Mouse (Mus musculus) midbrain, embryonic 12.5 days (tissue): ENCODE measurements around the gene Olfr145. TPM values are rescaled to one million over a fixed set of nuclear protein-coding genes. Genes with fewer than 3 reads are reported as not detected.

ENCODE experiments used
- ATAC-seq: fragments of 200-750 bp; cut with Nextera tagmentation; 2 replicates; pipeline ENCODE4 v1.8.0; 2017; ENCODE audit warnings: low read depth, moderate TSS enrichment, moderate library complexity; ENCODE audit not compliant: low FRiP score
- H3K27ac ChIP-seq: fragments of 300-500 bp; sonication (generic); replicated peaks from 2 replicates; pipeline ENCODE4 v1.5.1; 2016; ENCODE audit warnings: mild to moderate bottlenecking
- H3K27me3 ChIP-seq: fragments of 300-500 bp; sonication (generic); 2 replicates; pipeline ENCODE4 v1.6.1; 2016; ENCODE audit warnings: mild to moderate bottlenecking
- H3K36me3 ChIP-seq: fragments of 300-500 bp; sonication (generic); 2 replicates; pipeline ENCODE4 v1.6.1; 2016
- H3K4me1 ChIP-seq: fragments of 300-500 bp; sonication (generic); 2 replicates; pipeline ENCODE4 v1.6.1; 2016
- H3K4me2 ChIP-seq: fragments of 300-500 bp; sonication (generic); replicated peaks from 2 replicates; pipeline ENCODE4 v1.6.1; 2016; ENCODE audit warnings: mild to moderate bottlenecking, moderate library complexity
- H3K4me3 ChIP-seq: fragments of 300-500 bp; sonication (generic); 2 replicates; pipeline ENCODE4 v1.5.1; 2016; ENCODE audit warnings: mild to moderate bottlenecking
- H3K9ac ChIP-seq: fragments of 300-500 bp; sonication (generic); replicated peaks from 2 replicates; pipeline ENCODE4 v1.6.1; 2016; ENCODE audit warnings: mild to moderate bottlenecking, moderate library complexity
- H3K9me3 ChIP-seq: fragments of 300-500 bp; sonication (generic); 2 replicates; pipeline ENCODE4 v1.6.1; 2016; ENCODE audit warnings: mild to moderate bottlenecking
- WGBS: fragments of 180-500 bp; shearing (Covaris S2); methylation state at CpG from one replicate; pipeline ENCODE4 v1.1.7; 2016; 5-methylcytosine and 5-hydroxymethylcytosine counted together
- polyA plus RNA-seq: library from polyadenylated mRNA; unstranded; fragments of >200 nt; fragmentation: Nextera tagmentation; extraction: Ambion mirVana; gene quantifications from 2 replicates; pipeline ENCODE4 v1.2.1, GENCODE M21; 2016

The Olfr145 gene
- not detected in 2 replicates for polyA plus RNA-seq

- no peak for ATAC-seq
- no peak within 1 kb of the TSS for H3K27ac ChIP-seq
- no peaks in the 10 kb centered on the region for H3K36me3 ChIP-seq
- H3K27me3 ChIP-seq: no peaks in the 10 kb centered on the region
- H3K4me3 ChIP-seq: no peak within 1 kb of the TSS
- H3K9ac ChIP-seq: no peak within 1 kb of the TSS
- WGBS: 21% methylated on average over 2 of the region's 2 CpGs
- H3K4me2 ChIP-seq: no peak within 1 kb of the TSS
- no peaks in the 10 kb centered on the region for H3K9me3 ChIP-seq
- H3K4me1 ChIP-seq: no peaks in the 10 kb centered on the region
These were observed at the start of gene Olfr145 for GRCm38 (mm10) chr9:37896661-37897060. Gene Olfr145 (plus strand): TSS chr9:37896724.

- H3K27me3 ChIP-seq: no peaks in the 10 kb centered on the region
These were observed 47.3 kb upstream of the Olfr145 start for GRCm38 (mm10) chr9:37849267-37849666.

GRCm38 (mm10) chr9:37853969-37854368 lies 42.6 kb upstream of the Olfr145 start, which contains the start of gene Olfr877:
Gene Olfr877 (plus strand): TSS chr9:37854269.
- no peak for ATAC-seq
- H3K4me1 ChIP-seq: no peaks in the 10 kb centered on the region
- 78% methylated on average over 4 of the region's 4 CpGs for WGBS
- H3K27me3 ChIP-seq: no peaks in the 10 kb centered on the region
- H3K27ac ChIP-seq: no peak within 1 kb of the TSS
- H3K9ac ChIP-seq: no peak within 1 kb of the TSS
- H3K4me3 ChIP-seq: no peak within 1 kb of the TSS
- H3K9me3 ChIP-seq: no peaks in the 10 kb centered on the region
- no peak within 1 kb of the TSS for H3K4me2 ChIP-seq
- H3K36me3 ChIP-seq: no peaks in the 10 kb centered on the region

More at GRCm38 (mm10) chr9:37849267-37849666, 47.3 kb upstream of the Olfr145 start:
- no peak for ATAC-seq
- H3K9ac ChIP-seq: no peak overlapping the region
- WGBS: 84% methylated on average over 2 of the region's 2 CpGs
- H3K4me3 ChIP-seq: no peak overlapping the region
- no peak overlapping the region for H3K27ac ChIP-seq
- H3K36me3 ChIP-seq: no peaks in the 10 kb centered on the region
- no peaks in the 10 kb centered on the region for H3K9me3 ChIP-seq
- H3K4me1 ChIP-seq: no peaks in the 10 kb centered on the region
- H3K4me2 ChIP-seq: no peak overlapping the region

GRCm38 (mm10) chr9:37863325-37863724 lies 33.2 kb upstream of the Olfr145 start:
- ATAC-seq: no peak
- Histone ChIP-seq H3K4me1 (no peaks in the 10 kb centered on the region), H3K9ac (no peak overlapping the region), H3K27ac (no peak overlapping the region), H3K36me3 (no peaks in the 10 kb centered on the region), H3K4me2 (no peak overlapping the region), H3K27me3 (no peaks in the 10 kb centered on the region), H3K9me3 (no peaks in the 10 kb centered on the region), H3K4me3 (no peak overlapping the region)
- 77% methylated on average over 1 of the region's 1 CpGs for WGBS

GRCm38 (mm10) chr9:37870246-37870645 lies 26.3 kb upstream of the Olfr145 start:
- Histone ChIP-seq H3K27ac (no peak overlapping the region), H3K9ac (no peak overlapping the region), H3K4me3 (no peak overlapping the region), H3K4me2 (no peak overlapping the region), H3K27me3 (no peaks in the 10 kb centered on the region), H3K4me1 (no peaks in the 10 kb centered on the region), H3K9me3 (no peaks in the 10 kb centered on the region), H3K36me3 (no peaks in the 10 kb centered on the region)
- WGBS: 70% methylated on average over 1 of the region's 1 CpGs
- ATAC-seq: no peak

- Histone ChIP-seq H3K4me3 (no peak overlapping the region), H3K4me1 (no peaks in the 10 kb centered on the region), H3K4me2 (no peak overlapping the region), H3K9ac (no peak overlapping the region), H3K27ac (no peak overlapping the region), H3K27me3 (no peaks in the 10 kb centered on the region), H3K9me3 (no peaks in the 10 kb centered on the region), H3K36me3 (no peaks in the 10 kb centered on the region)
- 84% methylated on average over 1 of the region's 1 CpGs for WGBS
- ATAC-seq: no peak
These were observed 25.4 kb upstream of the Olfr145 start for GRCm38 (mm10) chr9:37871097-37871496.

GRCm38 (mm10) chr9:37871536-37871935 lies 25.0 kb upstream of the Olfr145 start:
- Histone ChIP-seq H3K27me3 (no peaks in the 10 kb centered on the region), H3K27ac (no peak overlapping the region), H3K4me1 (no peaks in the 10 kb centered on the region), H3K4me3 (no peak overlapping the region), H3K36me3 (no peaks in the 10 kb centered on the region), H3K4me2 (no peak overlapping the region), H3K9me3 (no peaks in the 10 kb centered on the region), H3K9ac (no peak overlapping the region)
- WGBS: 67% methylated on average over 1 of the region's 1 CpGs
- ATAC-seq: no peak

GRCm38 (mm10) chr9:37890960-37891359 lies 5.6 kb upstream of the Olfr145 start:
- 0 out of 2 replicates have a peak, but pooled peaks cover 3% of the 10 kb centered on the region for H3K4me1 ChIP-seq
- H3K4me2 ChIP-seq: no peak overlapping the region
- no peak overlapping the region for H3K27ac ChIP-seq
- no peak overlapping the region for H3K4me3 ChIP-seq
- H3K36me3 ChIP-seq: no peaks in the 10 kb centered on the region
- no peak overlapping the region for H3K9ac ChIP-seq
- ATAC-seq: 0 out of 2 replicates have a peak, but pooled peaks have one; percentile 44
- H3K27me3 ChIP-seq: no peaks in the 10 kb centered on the region
- H3K9me3 ChIP-seq: no peaks in the 10 kb centered on the region
- 12% methylated on average over 2 of the region's 2 CpGs for WGBS

- WGBS: 77% methylated on average over 3 of the region's 3 CpGs
- H3K9ac ChIP-seq: no peak overlapping the region
- no peak overlapping the region for H3K27ac ChIP-seq
These were observed 9.0 kb downstream of the Olfr145 start for GRCm38 (mm10) chr9:37905555-37905954.

GRCm38 (mm10) chr9:37917540-37917939 lies 21.0 kb downstream of the Olfr145 start, which contains the start of gene Olfr878:
Gene Olfr878 (plus strand): TSS chr9:37917840.
- ATAC-seq: no peak
- Histone ChIP-seq H3K9me3 (no peaks in the 10 kb centered on the region), H3K27ac (no peak within 1 kb of the TSS), H3K36me3 (no peaks in the 10 kb centered on the region), H3K4me2 (no peak within 1 kb of the TSS), H3K4me1 (no peaks in the 10 kb centered on the region), H3K4me3 (no peak within 1 kb of the TSS), H3K9ac (no peak within 1 kb of the TSS), H3K27me3 (no peaks in the 10 kb centered on the region)
- WGBS: 85% methylated on average over 2 of the region's 2 CpGs

More at GRCm38 (mm10) chr9:37905555-37905954, 9.0 kb downstream of the Olfr145 start:
- Histone ChIP-seq H3K4me3 (no peak overlapping the region), H3K36me3 (no peaks in the 10 kb centered on the region), H3K9me3 (no peaks in the 10 kb centered on the region), H3K27me3 (no peaks in the 10 kb centered on the region), H3K4me1 (no peaks in the 10 kb centered on the region), H3K4me2 (no peak overlapping the region)
- no peak for ATAC-seq

GRCm38 (mm10) chr9:37918018-37918417 lies 21.5 kb downstream of the Olfr145 start:
- H3K9ac ChIP-seq: no peak overlapping the region
- no peaks in the 10 kb centered on the region for H3K36me3 ChIP-seq
- no peaks in the 10 kb centered on the region for H3K9me3 ChIP-seq
- no peak overlapping the region for H3K27ac ChIP-seq
- no peak overlapping the region for H3K4me2 ChIP-seq
- no peak for ATAC-seq
- H3K27me3 ChIP-seq: no peaks in the 10 kb centered on the region
- H3K4me1 ChIP-seq: no peaks in the 10 kb centered on the region
- 62% methylated on average over 1 of the region's 1 CpGs for WGBS
- no peak overlapping the region for H3K4me3 ChIP-seq

GRCm38 (mm10) chr9:37924194-37924593 lies 27.7 kb downstream of the Olfr145 start:
- Histone ChIP-seq H3K9me3 (no peaks in the 10 kb centered on the region), H3K4me1 (no peaks in the 10 kb centered on the region), H3K36me3 (no peaks in the 10 kb centered on the region), H3K9ac (no peak overlapping the region), H3K27me3 (no peaks in the 10 kb centered on the region), H3K4me3 (no peak overlapping the region), H3K27ac (no peak overlapping the region), H3K4me2 (no peak overlapping the region)
- ATAC-seq: no peak
- WGBS: 90% methylated on average over 5 of the region's 5 CpGs

- Histone ChIP-seq H3K4me3 (no peak overlapping the region), H3K9ac (no peak overlapping the region), H3K27ac (no peak overlapping the region), H3K9me3 (no peaks in the 10 kb centered on the region), H3K4me1 (no peaks in the 10 kb centered on the region), H3K36me3 (no peaks in the 10 kb centered on the region), H3K4me2 (no peak overlapping the region), H3K27me3 (no peaks in the 10 kb centered on the region)
- no peak for ATAC-seq
- 78% methylated on average over 2 of the region's 2 CpGs for WGBS
These were observed 28.9 kb downstream of the Olfr145 start for GRCm38 (mm10) chr9:37925445-37925844.
